Mouse (Mus musculus) 3134 (cell line): ENCODE measurements around the gene Atp5j.

Source experiments
- DNase-seq: peaks from one replicate; pipeline ENCODE4 v3.0.0-alpha.2; 2011; ENCODE audit warnings: low spot score; ENCODE audit not compliant: insufficient read length; ENCODE audit errors: extremely low read depth

Atp5j gene

GRCm38 (mm10) chr16:84835441-84835822, at the start of gene Atp5j:
TSS of gene Atp5j (minus strand) at chr16:84835625.
- peak; percentile 79 for DNase-seq

- DNase-seq, result no peak
Observed at GRCm38 (mm10) chr16:84884572-84884971, 49.1 kb upstream of the Atp5j start.

- no peak for DNase-seq
Observed at GRCm38 (mm10) chr16:84881754-84882321, 46.4 kb upstream of the Atp5j start.

- no peak for DNase-seq
Observed at GRCm38 (mm10) chr16:84881168-84881567, 45.7 kb upstream of the Atp5j start.

- peak; percentile 25 for DNase-seq
Observed at GRCm38 (mm10) chr16:84879146-84879545, 43.7 kb upstream of the Atp5j start.

- DNase-seq, result no peak
Observed at GRCm38 (mm10) chr16:84876082-84876481, 40.7 kb upstream of the Atp5j start.

GRCm38 (mm10) chr16:84875718-84876035, 40.3 kb upstream of the Atp5j start:
- DNase-seq, result no peak

GRCm38 (mm10) chr16:84875012-84875717, 39.7 kb upstream of the Atp5j start:
- no peak for DNase-seq

- no peak for DNase-seq
Observed at GRCm38 (mm10) chr16:84873805-84874204, 38.4 kb upstream of the Atp5j start.

GRCm38 (mm10) chr16:84864656-84865055, 29.2 kb upstream of the Atp5j start:
- no peak for DNase-seq

- no peak for DNase-seq
Observed at GRCm38 (mm10) chr16:84853492-84853891, 18.1 kb upstream of the Atp5j start.

- DNase-seq, result no peak
Observed at GRCm38 (mm10) chr16:84838576-84838975, 3.2 kb upstream of the Atp5j start.

GRCm38 (mm10) chr16:84835823-84836743, 658 bp upstream of the Atp5j start:
- DNase-seq, result no peak

GRCm38 (mm10) chr16:84834745-84835440, 532 bp downstream of the Atp5j start, which contains the start of gene Gabpa:
TSS of gene Gabpa (plus strand) at chr16:84834925.
- DNase-seq, result peak; percentile 92

- no peak for DNase-seq
Observed at GRCm38 (mm10) chr16:84834344-84834743, 1.1 kb downstream of the Atp5j start.

GRCm38 (mm10) chr16:84832736-84833135, 2.7 kb downstream of the Atp5j start:
- DNase-seq, result no peak

GRCm38 (mm10) chr16:84831696-84832095, 3.7 kb downstream of the Atp5j start:
- no peak for DNase-seq

- no peak for DNase-seq
Observed at GRCm38 (mm10) chr16:84825009-84825408, 10.4 kb downstream of the Atp5j start.

- no peak for DNase-seq
Observed at GRCm38 (mm10) chr16:84817423-84817822, 18.0 kb downstream of the Atp5j start.

GRCm38 (mm10) chr16:84814511-84814910, 20.9 kb downstream of the Atp5j start:
- DNase-seq, result peak; percentile 9

GRCm38 (mm10) chr16:84813852-84814251, 21.6 kb downstream of the Atp5j start:
- DNase-seq, result no peak
